Mouse (Mus musculus) lung, postnatal 0 days (tissue): Measurements from ENCODE around the gene Gm20388.

ENCODE experiments used
- CTCF ChIP-seq: IDR thresholded peaks from 2 replicates; pipeline ENCODE4 v1.5.1; 2016; ENCODE audit warnings: antibody characterized with exemption, mild to moderate bottlenecking
- EP300 ChIP-seq: IDR thresholded peaks from 2 replicates; pipeline ENCODE4 v1.6.1; 2016; ENCODE audit warnings: antibody characterized with exemption, mild to moderate bottlenecking, control low read depth

- TF ChIP-seq CTCF, result no peak
- TF ChIP-seq EP300, result no peak
Measured at GRCm38 (mm10) chr8:120882657-120883056, 972.0 kb downstream of the Gm20388 start.
